Mouse (Mus musculus): ENCODE results near the gene Gm16253.

The Gm16253 gene

GRCm38 (mm10) chr3:96557694-96558093, 19.1 kb upstream of the Gm16253 start, which contains the start of gene Txnip:
Txnip (plus strand) TSS chr3:96557957.
- peak; percentile 97 for DNase-seq (ENCODE audit: low read depth, low spot score)

- no peak for DNase-seq (ENCODE audit: low read depth, low spot score)
Observed at GRCm38 (mm10) chr3:96558159-96558558, 18.6 kb upstream of the Gm16253 start.

- no peak for DNase-seq (ENCODE audit: low read depth, low spot score)
Observed at GRCm38 (mm10) chr3:96558668-96559196, 18.1 kb upstream of the Gm16253 start.

GRCm38 (mm10) chr3:96559398-96559910, 17.3 kb upstream of the Gm16253 start:
- no peak for DNase-seq (ENCODE audit: low read depth, low spot score)

- DNase-seq (ENCODE audit: low read depth, low spot score), result no peak
Observed at GRCm38 (mm10) chr3:96559911-96560850, 16.6 kb upstream of the Gm16253 start.

GRCm38 (mm10) chr3:96560881-96561668, 15.7 kb upstream of the Gm16253 start:
- no peak for DNase-seq (ENCODE audit: low read depth, low spot score)

GRCm38 (mm10) chr3:96561946-96562681, 14.7 kb upstream of the Gm16253 start:
- DNase-seq (ENCODE audit: low read depth, low spot score), result no peak

GRCm38 (mm10) chr3:96563267-96563666, 13.5 kb upstream of the Gm16253 start:
- DNase-seq (ENCODE audit: low read depth, low spot score), result no peak

GRCm38 (mm10) chr3:96563911-96564632, 12.7 kb upstream of the Gm16253 start:
- no peak for DNase-seq (ENCODE audit: low read depth, low spot score)

- no peak for DNase-seq (ENCODE audit: low read depth, low spot score)
Observed at GRCm38 (mm10) chr3:96564633-96565032, 12.2 kb upstream of the Gm16253 start.

GRCm38 (mm10) chr3:96565105-96565504, 11.7 kb upstream of the Gm16253 start:
- DNase-seq (ENCODE audit: low read depth, low spot score), result no peak

- DNase-seq (ENCODE audit: low read depth, low spot score), result no peak
Observed at GRCm38 (mm10) chr3:96566661-96567450, 9.9 kb upstream of the Gm16253 start.

- no peak for DNase-seq (ENCODE audit: low read depth, low spot score)
Observed at GRCm38 (mm10) chr3:96568605-96569004, 8.2 kb upstream of the Gm16253 start.

GRCm38 (mm10) chr3:96569506-96569905, 7.3 kb upstream of the Gm16253 start:
- DNase-seq (ENCODE audit: low read depth, low spot score), result no peak

- no peak for DNase-seq (ENCODE audit: low read depth, low spot score)
Observed at GRCm38 (mm10) chr3:96569966-96570605, 6.7 kb upstream of the Gm16253 start.

GRCm38 (mm10) chr3:96570643-96571042, 6.1 kb upstream of the Gm16253 start:
- DNase-seq (ENCODE audit: low read depth, low spot score), result no peak

- DNase-seq (ENCODE audit: low read depth, low spot score), result no peak
Observed at GRCm38 (mm10) chr3:96571336-96571735, 5.4 kb upstream of the Gm16253 start.

- no peak for DNase-seq (ENCODE audit: low read depth, low spot score)
Observed at GRCm38 (mm10) chr3:96571896-96572698, 4.7 kb upstream of the Gm16253 start.
